Mouse (Mus musculus): ENCODE measurements around the gene Mesp1. TPM values are rescaled to one million over a fixed set of nuclear protein-coding genes. Genes with fewer than 3 reads are reported as not detected.

Gene Mesp1
- total RNA-seq (2021), result not detected
- long read RNA-seq, experiment 1, result 0 reads
- long read RNA-seq, experiment 2, result 0 reads

- DNase-seq, result no peak
Observed at GRCm38 (mm10) chr7:79793688-79794087, at the start of gene Mesp1. TSS of gene Mesp1 (minus strand) at chr7:79793788.

- no peak for DNase-seq
Observed at GRCm38 (mm10) chr7:79842163-79842562, 48.6 kb upstream of the Mesp1 start.

- DNase-seq, result no peak
Observed at GRCm38 (mm10) chr7:79837247-79837646, 43.7 kb upstream of the Mesp1 start.

- DNase-seq, result no peak
Observed at GRCm38 (mm10) chr7:79835196-79835595, 41.6 kb upstream of the Mesp1 start.

- DNase-seq, result no peak
Observed at GRCm38 (mm10) chr7:79832980-79833379, 39.4 kb upstream of the Mesp1 start.

- no peak for DNase-seq
Observed at GRCm38 (mm10) chr7:79831585-79831984, 38.0 kb upstream of the Mesp1 start.

GRCm38 (mm10) chr7:79831145-79831544, 37.6 kb upstream of the Mesp1 start:
- no peak for DNase-seq

- no peak for DNase-seq
Observed at GRCm38 (mm10) chr7:79828341-79828740, 34.8 kb upstream of the Mesp1 start.

- DNase-seq, result no peak
Observed at GRCm38 (mm10) chr7:79822092-79822695, 28.6 kb upstream of the Mesp1 start.

- no peak for DNase-seq
Observed at GRCm38 (mm10) chr7:79819996-79820395, 26.4 kb upstream of the Mesp1 start.

GRCm38 (mm10) chr7:79819515-79819914, 25.9 kb upstream of the Mesp1 start:
- DNase-seq, result no peak

- DNase-seq, result no peak
Observed at GRCm38 (mm10) chr7:79818321-79818720, 24.7 kb upstream of the Mesp1 start.

- no peak for DNase-seq
Observed at GRCm38 (mm10) chr7:79813409-79813808, 19.8 kb upstream of the Mesp1 start.

GRCm38 (mm10) chr7:79810611-79811506, 17.3 kb upstream of the Mesp1 start, which contains the start of gene Mesp2:
TSS of gene Mesp2 (plus strand) at chr7:79810727.
- DNase-seq, result peak; percentile 77 to 87

GRCm38 (mm10) chr7:79808561-79808960, 15.0 kb upstream of the Mesp1 start:
- DNase-seq, result peak; percentile 32 to 59

- DNase-seq, result peak; percentile 79 to 84
Observed at GRCm38 (mm10) chr7:79803887-79804286, 10.3 kb upstream of the Mesp1 start.

- DNase-seq, result no peak
Observed at GRCm38 (mm10) chr7:79802037-79802436, 8.4 kb upstream of the Mesp1 start.

GRCm38 (mm10) chr7:79801391-79801790, 7.8 kb upstream of the Mesp1 start:
- no peak for DNase-seq

- DNase-seq, result no peak
Observed at GRCm38 (mm10) chr7:79800336-79800735, 6.7 kb upstream of the Mesp1 start.

GRCm38 (mm10) chr7:79799506-79799905, 5.9 kb upstream of the Mesp1 start:
- no peak for DNase-seq

GRCm38 (mm10) chr7:79799048-79799447, 5.5 kb upstream of the Mesp1 start:
- peak; percentile 83 for DNase-seq

- no peak for DNase-seq
Observed at GRCm38 (mm10) chr7:79798606-79799005, 5.0 kb upstream of the Mesp1 start.

Data from adrenal gland, postnatal 36 days (tissue).